Mouse (Mus musculus) hindbrain, embryonic 13.5 days (tissue): ENCODE data around the gene Vcp. TPM values are rescaled to one million over a fixed set of nuclear protein-coding genes. Genes with fewer than 3 reads are reported as not detected.

ENCODE experiments used
- polyA plus RNA-seq: library from polyadenylated mRNA; unstranded; fragments of >200 nt; fragmentation: Nextera tagmentation; extraction: Ambion mirVana; gene quantifications from 2 replicates; pipeline ENCODE4 v1.2.1, GENCODE M21; 2015

Vcp gene
- polyA plus RNA-seq, 1 experiment from 2014 or later, result 526 TPM

Other genes starting within 250 kb of the Vcp start
- gene Ccl19, start 243.9 kb downstream of the Vcp start, polyA plus RNA-seq, result 0.53 TPM in 1 of 2 replicates, not detected in the other
- gene Ccl21a, start 226.5 kb downstream of the Vcp start, polyA plus RNA-seq, result 1.3 and 1.4 TPM in 2 replicates
- gene Fam205a1, start 146.6 kb downstream of the Vcp start, polyA plus RNA-seq, result 0.05 TPM in 1 of 2 replicates, not detected in the other
- 0.36 and 0.69 TPM in 2 replicates for gene Gm12394, start 143.7 kb downstream of the Vcp start, polyA plus RNA-seq
- 1.7 and 2.3 TPM in 2 replicates for gene Fam205c, start 126.3 kb downstream of the Vcp start, polyA plus RNA-seq
- gene Phf24, start 83.8 kb downstream of the Vcp start, polyA plus RNA-seq, result 21.7 and 23.0 TPM in 2 replicates
- gene Dnajb5, start 50.7 kb downstream of the Vcp start, polyA plus RNA-seq, result 51.0 and 51.2 TPM in 2 replicates
- 0.63 and 0.70 TPM in 2 replicates for gene 1700022I11Rik, start 30.9 kb downstream of the Vcp start, polyA plus RNA-seq
- 20.0 and 21.9 TPM in 2 replicates for gene Fancg, start 10.0 kb upstream of the Vcp start, polyA plus RNA-seq
- gene Pigo, start 25.3 kb upstream of the Vcp start, polyA plus RNA-seq, result 27.4 and 27.5 TPM in 2 replicates
- 226 and 232 TPM in 2 replicates for gene Stoml2, start 31.2 kb upstream of the Vcp start, polyA plus RNA-seq
- gene Fam214b, start 45.7 kb upstream of the Vcp start, polyA plus RNA-seq, result 33.3 and 34.1 TPM in 2 replicates
- 18.6 and 19.7 TPM in 2 replicates for gene Unc13b, start 58.4 kb upstream of the Vcp start, polyA plus RNA-seq